Mouse (Mus musculus) liver, postnatal 0 days (tissue): ENCODE data around the gene Emcn. TPM values are rescaled to one million over a fixed set of nuclear protein-coding genes. Genes with fewer than 3 reads are reported as not detected.

Experiments
- ATAC-seq: fragments of 200-750 bp; cut with Nextera tagmentation; 2 replicates; pipeline ENCODE4 v1.8.0; 2017; ENCODE audit warnings: mild to moderate bottlenecking, moderate library complexity
- DNase-seq: peaks from one replicate; pipeline ENCODE4 v3.0.0-alpha.2; 2016
- H3K27ac ChIP-seq: fragments of 300-500 bp; sonication (generic); 2 replicates; pipeline ENCODE4 v1.5.1; 2014; ENCODE audit warnings: antibody characterized with exemption, moderate library complexity, mild to moderate bottlenecking, low read depth
- H3K27me3 ChIP-seq: fragments of 300-500 bp; sonication (generic); 2 replicates; pipeline ENCODE4 v1.6.1; 2014; ENCODE audit warnings: low read length, control low read depth, mixed read lengths; ENCODE audit not compliant: insufficient read depth
- H3K36me3 ChIP-seq: fragments of 300-500 bp; sonication (generic); replicated peaks from 2 replicates; pipeline ENCODE4 v1.6.1; 2014; ENCODE audit warnings: mild to moderate bottlenecking, control low read depth, low read length, moderate library complexity, mixed read lengths; ENCODE audit not compliant: insufficient read depth
- H3K4me1 ChIP-seq: fragments of 300-500 bp; sonication (generic); 2 replicates; pipeline ENCODE4 v1.6.1; 2014; ENCODE audit warnings: antibody characterized with exemption, mild to moderate bottlenecking, control low read depth; ENCODE audit not compliant: insufficient read depth
- H3K4me2 ChIP-seq: fragments of 300-500 bp; sonication (generic); 2 replicates; pipeline ENCODE4 v1.6.1; 2014; ENCODE audit warnings: low read depth, mild to moderate bottlenecking, low read length, moderate library complexity, mixed read lengths
- H3K4me3 ChIP-seq: fragments of 300-500 bp; sonication (generic); 2 replicates; pipeline ENCODE4 v1.5.1; 2014; ENCODE audit warnings: low read depth, low read length
- H3K9ac ChIP-seq: fragments of 300-500 bp; sonication (generic); replicated peaks from 2 replicates; pipeline ENCODE4 v1.6.1; 2014; ENCODE audit warnings: mild to moderate bottlenecking, moderate library complexity
- H3K9me3 ChIP-seq: fragments of 300-500 bp; sonication (generic); 2 replicates; pipeline ENCODE4 v1.6.1; 2016; ENCODE audit warnings: mild to moderate bottlenecking, control low read depth, low read length, mixed read lengths
- CTCF ChIP-seq: sonication (generic); IDR thresholded peaks from 2 replicates; pipeline ENCODE4 v1.5.1; 2016; ENCODE audit warnings: antibody characterized with exemption, low read depth
- EP300 ChIP-seq: IDR thresholded peaks from 2 replicates; pipeline ENCODE4 v1.6.1; 2016; ENCODE audit warnings: antibody characterized with exemption, low read depth, mild to moderate bottlenecking
- WGBS: fragments of 180-500 bp; shearing (Covaris S2); extraction: QIAGEN DNeasy Blood & Tissue Kit; methylation state at CpG from one replicate; pipeline ENCODE4 v1.1.7; 2014; ENCODE audit not compliant: insufficient replicate concordance; 5-methylcytosine and 5-hydroxymethylcytosine counted together
- polyA plus RNA-seq: library from polyadenylated mRNA; unstranded; fragments of >200 nt; fragmentation: Nextera tagmentation; extraction: Ambion mirVana; gene quantifications from 2 replicates; pipeline ENCODE4 v1.2.1, GENCODE M21; 2015

Gene Emcn
- polyA plus RNA-seq, 1 experiment from 2014 or later = 3.6 TPM

DNA sequence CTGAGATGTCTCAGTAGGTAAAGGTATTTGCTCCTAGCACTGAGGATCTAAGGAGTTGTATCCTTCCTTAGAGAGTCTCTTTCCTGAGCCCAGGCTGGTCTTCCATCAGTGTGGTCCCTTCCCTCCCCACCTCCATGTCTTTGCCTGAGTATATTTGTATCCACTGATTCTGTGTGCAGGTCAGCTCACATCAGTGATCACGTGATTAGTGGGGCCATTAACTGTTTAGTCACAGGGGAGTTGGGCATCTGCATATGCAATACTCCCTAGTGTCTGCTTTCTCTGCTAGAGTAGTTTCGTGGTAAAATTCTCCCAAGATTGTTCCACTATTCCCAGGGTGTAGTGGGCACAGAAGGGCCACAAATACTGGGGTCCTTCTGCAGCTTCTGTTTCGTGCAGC, 28.3 kb upstream of the Emcn start:
- no peaks in the 10 kb centered on the region for H3K4me1 ChIP-seq
- no peak for ATAC-seq
- no peak overlapping the region for H3K9ac ChIP-seq
- no peak overlapping the region for H3K4me2 ChIP-seq
- H3K9me3 ChIP-seq = no peaks in the 10 kb centered on the region
- no peak overlapping the region for H3K27ac ChIP-seq
- no peak overlapping the region for H3K4me3 ChIP-seq
- DNase-seq = no peak
- H3K27me3 ChIP-seq = no peaks in the 10 kb centered on the region
- 71% methylated on average over 3 of the region's 3 CpGs for WGBS
- TF ChIP-seq EP300 (no peak), CTCF (no peak)
- no peaks in the 10 kb centered on the region for H3K36me3 ChIP-seq

DNA sequence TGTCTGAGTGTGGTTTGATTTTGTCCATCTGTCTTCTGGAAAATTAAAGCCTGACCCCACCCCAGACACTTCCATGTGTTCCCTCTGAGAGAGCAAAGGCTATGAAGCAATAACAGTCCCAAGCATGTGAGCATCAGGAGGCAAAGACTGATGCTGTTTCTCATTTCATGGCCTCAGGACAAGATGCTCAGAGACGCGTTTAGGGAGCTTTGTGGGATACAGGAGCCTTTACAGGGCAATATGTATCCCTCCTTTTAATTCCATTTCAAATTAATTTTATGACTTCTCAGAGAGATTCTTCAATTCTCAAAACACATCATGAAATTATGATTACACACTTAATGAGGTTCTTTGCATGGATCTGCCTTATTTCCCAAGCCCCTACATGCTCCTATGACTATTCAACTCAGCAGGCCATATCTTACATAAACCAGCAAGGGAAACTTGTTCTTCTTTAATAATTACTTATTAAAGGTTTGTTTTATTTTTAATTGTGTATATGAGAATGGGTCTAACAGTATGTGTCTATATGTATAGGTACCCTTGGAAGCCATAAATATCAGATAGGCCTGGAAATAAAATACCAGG, 27.0 kb upstream of the Emcn start:
- H3K27me3 ChIP-seq = no peaks in the 10 kb centered on the region
- no peak overlapping the region for H3K9ac ChIP-seq
- no peak for ATAC-seq
- no peaks in the 10 kb centered on the region for H3K4me1 ChIP-seq
- no peak overlapping the region for H3K4me3 ChIP-seq
- H3K4me2 ChIP-seq = no peak overlapping the region
- 84% methylated on average over 2 of the region's 2 CpGs for WGBS
- no peak for TF ChIP-seq EP300
- no peak for TF ChIP-seq CTCF
- no peak for DNase-seq
- H3K9me3 ChIP-seq = no peaks in the 10 kb centered on the region
- no peaks in the 10 kb centered on the region for H3K36me3 ChIP-seq
- H3K27ac ChIP-seq = no peak overlapping the region

DNA sequence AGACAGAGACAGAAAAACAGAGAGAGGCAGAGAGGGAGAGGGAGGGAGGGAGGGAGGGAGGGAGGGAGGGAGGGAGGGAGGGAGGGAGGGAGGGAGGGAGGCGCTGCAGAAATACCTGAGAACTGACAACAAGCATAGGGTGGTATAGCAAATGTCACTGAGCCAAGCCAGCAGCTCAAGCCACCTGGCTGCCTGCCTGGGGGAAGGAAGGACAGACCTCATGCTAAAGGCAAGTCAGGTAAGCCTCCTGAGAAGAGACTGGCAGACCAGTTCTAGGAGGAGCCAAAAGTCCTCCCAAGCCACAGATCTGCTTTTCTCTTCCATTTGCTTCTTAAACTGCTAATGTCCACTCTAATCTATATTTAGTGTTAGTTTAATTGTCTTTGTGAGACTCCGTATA, 22.5 kb upstream of the Emcn start:
- Histone ChIP-seq H3K36me3 (no peaks in the 10 kb centered on the region), H3K9me3 (no peaks in the 10 kb centered on the region), H3K4me2 (no peak overlapping the region), H3K4me3 (no peak overlapping the region), H3K27me3 (no peaks in the 10 kb centered on the region), H3K9ac (no peak overlapping the region), H3K4me1 (no peaks in the 10 kb centered on the region), H3K27ac (no peak overlapping the region)
- DNase-seq = no peak
- 92% methylated on average over 1 of the region's 2 CpGs for WGBS
- no peak for ATAC-seq
- no peak for TF ChIP-seq CTCF
- TF ChIP-seq EP300 = no peak

DNA sequence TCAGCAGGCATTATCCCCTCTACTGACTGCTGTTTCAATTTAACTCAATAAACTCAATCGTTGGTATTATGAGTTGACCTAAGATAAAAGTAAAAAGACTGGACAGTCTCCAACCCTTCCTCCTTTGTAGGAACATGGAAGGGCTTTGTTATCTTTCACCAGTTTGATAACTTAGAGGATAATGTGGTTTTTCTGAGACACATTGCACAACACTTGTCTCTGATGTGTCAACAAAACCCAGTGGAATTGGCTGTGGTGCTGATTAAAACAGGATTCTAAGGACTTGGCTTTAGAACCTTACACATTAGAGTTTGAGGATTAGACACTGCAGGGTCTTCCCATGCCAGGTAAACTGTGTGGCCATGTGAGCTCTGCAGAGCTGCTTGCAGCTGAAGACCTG, 20.9 kb upstream of the Emcn start:
- no peak overlapping the region for H3K9ac ChIP-seq
- no peaks in the 10 kb centered on the region for H3K4me1 ChIP-seq
- ATAC-seq = no peak
- no peaks in the 10 kb centered on the region for H3K27me3 ChIP-seq
- H3K4me2 ChIP-seq = no peak overlapping the region
- H3K4me3 ChIP-seq = no peak overlapping the region
- DNase-seq = no peak
- no peaks in the 10 kb centered on the region for H3K9me3 ChIP-seq
- 44% methylated on average over 1 of the region's 1 CpGs for WGBS
- no peak overlapping the region for H3K27ac ChIP-seq
- no peak for TF ChIP-seq EP300
- no peak for TF ChIP-seq CTCF
- H3K36me3 ChIP-seq = no peaks in the 10 kb centered on the region

DNA sequence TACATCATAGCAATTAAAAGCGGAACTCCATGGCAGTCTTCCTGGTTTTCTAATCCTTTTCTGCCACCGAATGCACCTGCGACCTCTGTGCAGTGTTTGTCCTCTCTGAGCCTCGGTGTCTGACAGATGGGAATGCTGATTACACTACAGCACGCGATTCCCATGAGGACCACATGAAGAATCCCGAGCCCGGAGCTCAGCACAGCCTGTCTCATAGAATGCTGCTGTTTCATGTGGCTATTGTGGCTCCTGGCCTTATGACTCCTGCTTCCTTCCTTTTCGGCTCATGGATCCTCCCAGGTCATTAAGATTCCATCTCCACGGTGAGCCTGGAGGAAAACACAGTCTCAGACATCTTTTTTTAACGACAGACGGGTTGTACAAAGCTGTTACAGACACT, 18.6 kb upstream of the Emcn start:
- 46% methylated on average over 12 of the region's 12 CpGs for WGBS

DNA sequence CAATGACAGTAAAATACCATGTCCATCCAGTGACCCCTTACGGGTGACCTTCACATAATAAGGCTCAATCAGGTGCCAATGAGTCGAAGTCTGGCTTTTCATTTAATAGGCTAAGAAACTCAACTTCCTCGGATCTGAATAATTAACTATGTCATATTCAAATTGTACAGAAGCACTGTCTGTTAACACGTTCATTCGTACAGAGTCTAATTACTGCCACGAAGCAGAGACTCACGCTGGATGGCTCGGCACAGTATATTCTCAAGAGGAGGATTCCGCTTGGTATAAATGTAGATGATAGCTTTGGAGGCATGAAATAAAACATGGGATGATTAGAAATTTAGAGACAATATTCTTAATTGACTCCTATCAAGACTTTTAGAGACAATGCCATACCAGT, 11.0 kb upstream of the Emcn start:
- H3K27ac ChIP-seq = no peak overlapping the region
- no peak for TF ChIP-seq EP300
- TF ChIP-seq CTCF = no peak
- H3K4me2 ChIP-seq = no peak overlapping the region
- H3K9me3 ChIP-seq = no peaks in the 10 kb centered on the region
- no peaks in the 10 kb centered on the region for H3K36me3 ChIP-seq
- no peaks in the 10 kb centered on the region for H3K4me1 ChIP-seq
- H3K4me3 ChIP-seq = no peak overlapping the region
- ATAC-seq (no peak), DNase-seq (no peak)
- H3K9ac ChIP-seq = no peak overlapping the region
- 76% methylated on average over 9 of the region's 9 CpGs for WGBS
- H3K27me3 ChIP-seq = no peaks in the 10 kb centered on the region

More for the DNA sequence above, 18.6 kb upstream of the Emcn start:
- Histone ChIP-seq H3K9me3 (no peaks in the 10 kb centered on the region), H3K27ac (no peak overlapping the region), H3K36me3 (no peaks in the 10 kb centered on the region), H3K4me1 (no peaks in the 10 kb centered on the region), H3K4me3 (no peak overlapping the region), H3K27me3 (no peaks in the 10 kb centered on the region), H3K4me2 (no peak overlapping the region), H3K9ac (no peak overlapping the region)
- TF ChIP-seq EP300 = no peak
- TF ChIP-seq CTCF = no peak
- DNase-seq (no peak), ATAC-seq (no peak)

DNA sequence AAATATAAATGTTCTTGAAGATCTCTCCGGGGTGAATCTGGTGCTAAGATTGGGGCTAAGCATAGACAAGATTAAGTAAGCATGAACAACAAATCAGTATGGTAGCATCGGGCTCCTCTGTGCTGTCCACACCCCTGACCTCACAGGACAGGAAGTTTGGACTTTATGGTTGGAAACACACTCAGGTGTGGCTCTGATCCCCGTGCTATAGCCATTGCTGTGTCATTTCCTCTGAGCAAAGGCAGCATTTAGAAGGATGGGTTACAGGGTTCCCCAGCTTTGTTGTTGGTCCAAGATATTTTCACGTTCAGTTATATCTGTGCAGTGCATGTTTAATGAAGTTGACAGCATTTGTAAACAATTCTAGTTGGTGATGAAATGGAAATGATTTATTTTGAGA, 9.9 kb upstream of the Emcn start:
- H3K9me3 ChIP-seq = no peaks in the 10 kb centered on the region
- DNase-seq (no peak), ATAC-seq (no peak)
- no peaks in the 10 kb centered on the region for H3K36me3 ChIP-seq
- H3K27me3 ChIP-seq = no peaks in the 10 kb centered on the region
- no peak overlapping the region for H3K27ac ChIP-seq
- no peak overlapping the region for H3K4me2 ChIP-seq
- H3K4me1 ChIP-seq = no peaks in the 10 kb centered on the region
- no peak overlapping the region for H3K9ac ChIP-seq
- TF ChIP-seq CTCF = no peak
- no peak for TF ChIP-seq EP300
- H3K4me3 ChIP-seq = no peak overlapping the region
- 49% methylated on average over 4 of the region's 4 CpGs for WGBS
